Mouse (Mus musculus) 416B (cell line): ENCODE results near the gene Olfr702.
A peak's percentile ranks its signal among the peaks of the same experiment; 100 is the strongest.

ENCODE experiments used
- DNase-seq: peaks from one replicate; pipeline ENCODE4 v3.0.0; 2011; ENCODE audit warnings: low read depth

Olfr702 gene

GRCm38 (mm10) chr7:106833793-106834192, at the start of gene Olfr702:
Gene Olfr702 (minus strand): TSS chr7:106833893.
- DNase-seq = no peak

- no peak for DNase-seq
These were observed 43.1 kb upstream of the Olfr702 start, which contains the start of gene Olfr705 for GRCm38 (mm10) chr7:106876791-106877190. Gene Olfr705 (minus strand): TSS chr7:106876891.

- DNase-seq = no peak
These were observed 29.2 kb upstream of the Olfr702 start, which contains the start of gene Olfr704 for GRCm38 (mm10) chr7:106862885-106863284. Gene Olfr704 (plus strand): TSS chr7:106863185.

DNA sequence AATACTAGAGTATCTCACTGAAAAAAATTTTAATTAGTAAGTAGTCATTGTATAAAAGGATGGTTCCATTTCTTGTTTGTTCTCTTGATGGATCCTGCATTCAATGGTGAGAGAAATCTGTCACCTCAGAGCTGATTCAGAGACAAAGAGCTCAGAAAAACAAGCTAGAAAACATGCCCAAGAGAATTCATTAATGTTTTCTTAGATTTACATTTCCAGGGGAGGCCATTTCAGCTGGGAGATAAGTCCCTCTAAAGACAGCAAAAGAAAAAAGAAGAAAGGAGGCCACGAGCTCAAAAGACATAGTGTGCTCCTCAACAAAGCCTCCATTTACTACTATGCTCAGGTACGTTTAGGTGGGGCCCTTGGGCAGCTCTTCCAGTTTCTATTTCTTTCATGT, 9.4 kb upstream of the Olfr702 start, which contains the start of gene Olfr703:
Olfr703 (plus strand) TSS at position 301 of the 400 bp plus-strand sequence.
- DNase-seq = no peak

DNA sequence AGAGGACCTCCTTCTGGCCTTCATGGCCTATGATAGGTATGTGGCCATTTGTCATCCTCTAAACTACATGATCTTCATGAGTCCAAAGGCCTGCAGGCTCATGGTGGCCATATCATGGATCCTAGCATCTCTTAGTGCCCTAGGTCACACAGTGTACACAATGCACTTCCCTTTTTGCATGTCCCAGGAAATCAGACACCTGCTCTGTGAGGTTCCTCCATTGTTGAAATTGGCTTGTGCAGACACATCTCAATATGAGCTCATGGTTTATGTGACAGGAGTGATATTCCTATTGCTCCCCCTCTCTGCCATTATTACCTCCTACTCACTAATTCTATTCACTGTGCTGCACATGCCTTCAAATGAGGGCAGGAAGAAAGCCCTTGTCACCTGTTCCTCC, 15.3 kb downstream of the Olfr702 start:
- no peak for DNase-seq

- peak; percentile 67 for DNase-seq
These were observed 17.9 kb downstream of the Olfr702 start for GRCm38 (mm10) chr7:106815775-106816174.

DNA sequence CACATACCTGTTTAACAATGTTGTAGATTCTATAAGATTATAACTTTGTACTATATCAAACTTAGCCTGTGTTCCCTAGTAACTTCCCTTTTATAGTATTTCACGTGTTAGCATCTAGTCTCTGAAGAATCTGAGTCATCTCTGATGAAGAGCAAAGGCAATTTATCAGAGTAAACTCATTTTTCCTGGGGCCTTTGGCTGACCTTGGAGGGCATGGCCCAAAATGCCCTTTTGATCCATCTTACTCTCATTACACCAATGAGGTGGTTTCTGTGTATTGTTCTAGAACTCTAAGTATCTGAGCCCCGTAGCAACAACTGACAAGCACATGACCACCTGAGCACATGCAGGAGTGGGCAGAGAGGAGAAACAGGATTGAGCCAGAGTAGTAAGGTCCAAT, 19.9 kb downstream of the Olfr702 start, which contains the start of gene Olfr701:
Olfr701 (plus strand) TSS at position 301 of the 400 bp plus-strand sequence.
- DNase-seq = no peak

GRCm38 (mm10) chr7:106808734-106809133, 25.0 kb downstream of the Olfr702 start, which contains the start of gene Olfr700:
Gene Olfr700 (minus strand): TSS chr7:106808834.
- no peak for DNase-seq

- no peak for DNase-seq
These were observed 40.6 kb downstream of the Olfr702 start, which contains the start of gene Olfr699 for GRCm38 (mm10) chr7:106793098-106793497. Gene Olfr699 (minus strand): TSS chr7:106793198.

GRCm38 (mm10) chr7:106788330-106788729, 45.4 kb downstream of the Olfr702 start:
- DNase-seq = peak; percentile 20
